Comparison of ENCODE assay signal across 18 mouse cellular contexts in the genomic region with DNA sequence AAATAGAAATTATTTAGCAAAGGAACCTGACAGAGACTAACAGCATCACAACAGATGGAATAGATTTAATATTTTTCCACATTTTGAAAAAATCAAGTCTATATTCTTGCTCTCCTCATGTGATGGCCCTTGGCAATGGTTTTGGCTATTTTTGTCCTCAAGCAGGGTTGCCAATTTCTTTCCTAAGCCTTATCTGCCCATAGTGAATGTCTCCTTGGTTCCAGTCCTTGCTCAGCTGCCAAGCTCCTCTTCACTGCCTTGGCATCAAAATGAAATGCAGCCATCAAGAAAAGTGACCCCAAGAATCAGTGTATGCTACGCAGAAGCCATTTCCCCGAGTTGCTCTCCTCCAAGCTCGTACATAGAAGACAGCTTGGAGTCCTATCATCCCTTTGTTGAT.
DNase-seq lines count a peak whose midpoint lies in the region; ATAC-seq lines count a peak whose summit lies in the region.
"Had no signal": no experiment of that assay in that cellular context is flagged by ENCODE, and none has a peak within 500 bp of the region (broad histone marks: within the 10 kb centered on the region; RNA-seq: fewer than 3 reads in every experiment).

No protein-coding gene starts in this region.

- WGBS in midbrain, embryonic 11.5 days = 92% methylated on average over 3 of the region's 3 CpGs

- no peaks in the 10 kb centered on the region for H3K4me1 ChIP-seq in midbrain, embryonic 11.5 days (ENCODE audit: control insufficient read depth, insufficient read depth, low read length)
- H3K4me1 ChIP-seq: limb, embryonic 13.5 days; midbrain, embryonic 15.5 days had no signal

- intact Hi-C loops in heart, postnatal 25 days (cut with DNase I) = no loop called here

- no peaks in the 10 kb centered on the region for H3K27me3 ChIP-seq in midbrain, embryonic 11.5 days (ENCODE audit: control insufficient read depth, insufficient read depth, low read length)
- H3K27me3 ChIP-seq: heart, embryonic 15.5 days; limb, embryonic 13.5 days; midbrain, embryonic 15.5 days had no signal

- no peak for ATAC-seq in midbrain, embryonic 11.5 days (ENCODE audit: low FRiP score)
- ATAC-seq: forebrain, embryonic 14.5 days; lung, postnatal 0 days; midbrain, embryonic 15.5 days had no signal

- peak; percentile 6 for DNase-seq in adrenal gland, adult 8-10 months
- DNase-seq in adrenal gland, postnatal 4 days (ENCODE audit: low spot score in 2 of 2) = no peak
- DNase-seq in heart, adult 8-10 months (ENCODE audit: low spot score) = peak; percentile 44
- no peak for DNase-seq in heart, postnatal 25 days (ENCODE audit: low spot score)
- peak; percentile 13 to 48 for DNase-seq in cerebellum, postnatal 36 days
- DNase-seq in telencephalon, adult 2 months (ENCODE audit: low read depth, low spot score) = peak; percentile 23
- no peak for DNase-seq in ovary, postnatal 14 days (ENCODE audit: low spot score)
- no peak for DNase-seq in midbrain, embryonic 11.5 days (ENCODE audit: low spot score, missing footprints)
- DNase-seq: gastrocnemius, adult 2 months; kidney, adult 18-20 months; kidney, postnatal 10 days; retina, postnatal 1 day had no signal

- no peak overlapping the region for H3K27ac ChIP-seq in midbrain, embryonic 11.5 days (ENCODE audit: low read depth, low read length)
- H3K27ac ChIP-seq: gastrocnemius, adult 2 months; heart, embryonic 15.5 days; limb, embryonic 13.5 days; liver, embryonic 14.5 days; midbrain, embryonic 15.5 days had no signal

- no peak overlapping the region for H3K4me2 ChIP-seq in midbrain, embryonic 11.5 days
- H3K4me2 ChIP-seq: heart, embryonic 15.5 days; limb, embryonic 13.5 days; midbrain, embryonic 15.5 days had no signal

- no peak overlapping the region for H3K4me3 ChIP-seq in midbrain, embryonic 11.5 days (ENCODE audit: low read depth, low read length)
- H3K4me3 ChIP-seq: gastrocnemius, adult 2 months; heart, embryonic 15.5 days; limb, embryonic 13.5 days; midbrain, embryonic 15.5 days had no signal

- H3K36me3 ChIP-seq in midbrain, embryonic 11.5 days (ENCODE audit: control insufficient read depth, insufficient read depth, low read length) = no peaks in the 10 kb centered on the region
- H3K36me3 ChIP-seq: heart, embryonic 15.5 days; limb, embryonic 13.5 days; midbrain, embryonic 15.5 days had no signal

- H3K9ac ChIP-seq in midbrain, embryonic 11.5 days (ENCODE audit: low read length) = no peak overlapping the region
- H3K9ac ChIP-seq: heart, embryonic 15.5 days; limb, embryonic 13.5 days; liver, embryonic 14.5 days; midbrain, embryonic 15.5 days had no signal

- no peaks in the 10 kb centered on the region for H3K9me3 ChIP-seq in midbrain, embryonic 11.5 days (ENCODE audit: control insufficient read depth, low read length)
- H3K9me3 ChIP-seq: heart, embryonic 15.5 days; limb, embryonic 13.5 days; midbrain, embryonic 15.5 days had no signal

Comparison
In these comparisons a context has a peak if more than half of its experiments do, and no peak if none do; other contexts are left out.
1. DNase-seq: peak in adrenal gland, adult 8-10 months (single experiment), heart, adult 8-10 months (single experiment), cerebellum, postnatal 36 days (2 of 2) and telencephalon, adult 2 months (single experiment); none in adrenal gland, postnatal 4 days (0 of 2), heart, postnatal 25 days (single experiment), ovary, postnatal 14 days (single experiment) and midbrain, embryonic 11.5 days (single experiment).